Mouse (Mus musculus): ENCODE measurements at regions not wholly inside any gene's neighbourhood (a gene's known extent, or its start where the extent isn't known, plus 50 kb on each side); places are given as distances from the start of the nearest gene placed in this dataset.

DNA sequence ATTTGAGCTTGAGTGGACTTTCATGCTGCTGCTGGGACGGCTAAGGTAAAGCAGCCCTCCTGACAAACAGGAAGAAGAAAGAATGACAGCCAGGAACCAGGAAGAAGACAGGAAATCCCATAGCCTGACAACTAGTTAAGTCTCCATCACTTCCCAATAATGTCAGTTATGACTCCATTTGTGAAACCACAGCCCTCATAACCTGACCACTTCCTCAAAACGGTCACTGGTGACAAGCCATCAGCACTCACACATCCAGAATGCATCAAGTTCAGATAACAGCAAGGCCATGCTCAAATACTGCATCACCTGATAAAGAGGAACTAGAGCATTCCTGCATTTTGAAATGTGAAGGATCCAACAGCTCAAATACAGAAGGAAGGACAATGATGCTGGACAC is 288.3 kb downstream of the Zfp706 start:
- DNase-seq (ENCODE audit: low spot score in 2 of 2), result no peak

DNA sequence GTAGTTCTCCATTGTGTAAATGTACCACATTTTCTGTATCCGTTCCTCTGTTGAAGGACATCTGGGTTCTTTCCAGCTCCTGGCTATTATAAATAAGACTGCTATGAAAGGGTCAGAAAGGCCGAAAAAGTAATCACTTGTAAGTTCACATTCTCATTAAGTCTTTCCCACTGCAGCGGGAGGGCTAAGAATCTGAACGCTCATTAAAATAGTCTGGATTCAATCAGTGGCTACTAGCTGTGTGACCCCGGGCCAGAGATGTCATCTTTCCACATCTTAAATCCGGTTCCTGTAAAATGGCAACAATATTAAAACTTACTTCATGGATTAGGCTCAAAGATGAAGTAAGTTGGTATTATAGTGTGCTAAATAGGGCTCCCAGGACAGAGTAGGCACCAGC is 289.7 kb downstream of the Zfp706 start:
- no peak for DNase-seq (ENCODE audit: low spot score in 2 of 2)

DNA sequence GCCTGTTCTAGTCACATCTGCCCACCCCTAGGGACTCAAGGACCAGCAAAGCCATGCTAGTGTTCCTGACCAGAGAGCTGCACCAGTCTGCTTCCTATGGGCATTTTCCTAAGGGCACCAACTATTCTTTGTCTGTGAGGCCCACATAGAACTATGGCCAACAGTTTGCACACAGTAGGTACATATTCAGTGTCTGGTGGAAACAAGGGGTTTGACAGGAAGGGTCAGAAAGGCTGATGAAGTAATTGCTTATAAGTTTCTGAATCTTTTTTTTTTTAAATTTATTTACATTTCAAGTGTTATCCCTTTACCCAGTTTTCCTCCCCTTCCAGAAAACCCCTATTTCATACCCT is 290.9 kb downstream of the Zfp706 start:
- DNase-seq (ENCODE audit: low spot score in 2 of 2), result no peak

DNA sequence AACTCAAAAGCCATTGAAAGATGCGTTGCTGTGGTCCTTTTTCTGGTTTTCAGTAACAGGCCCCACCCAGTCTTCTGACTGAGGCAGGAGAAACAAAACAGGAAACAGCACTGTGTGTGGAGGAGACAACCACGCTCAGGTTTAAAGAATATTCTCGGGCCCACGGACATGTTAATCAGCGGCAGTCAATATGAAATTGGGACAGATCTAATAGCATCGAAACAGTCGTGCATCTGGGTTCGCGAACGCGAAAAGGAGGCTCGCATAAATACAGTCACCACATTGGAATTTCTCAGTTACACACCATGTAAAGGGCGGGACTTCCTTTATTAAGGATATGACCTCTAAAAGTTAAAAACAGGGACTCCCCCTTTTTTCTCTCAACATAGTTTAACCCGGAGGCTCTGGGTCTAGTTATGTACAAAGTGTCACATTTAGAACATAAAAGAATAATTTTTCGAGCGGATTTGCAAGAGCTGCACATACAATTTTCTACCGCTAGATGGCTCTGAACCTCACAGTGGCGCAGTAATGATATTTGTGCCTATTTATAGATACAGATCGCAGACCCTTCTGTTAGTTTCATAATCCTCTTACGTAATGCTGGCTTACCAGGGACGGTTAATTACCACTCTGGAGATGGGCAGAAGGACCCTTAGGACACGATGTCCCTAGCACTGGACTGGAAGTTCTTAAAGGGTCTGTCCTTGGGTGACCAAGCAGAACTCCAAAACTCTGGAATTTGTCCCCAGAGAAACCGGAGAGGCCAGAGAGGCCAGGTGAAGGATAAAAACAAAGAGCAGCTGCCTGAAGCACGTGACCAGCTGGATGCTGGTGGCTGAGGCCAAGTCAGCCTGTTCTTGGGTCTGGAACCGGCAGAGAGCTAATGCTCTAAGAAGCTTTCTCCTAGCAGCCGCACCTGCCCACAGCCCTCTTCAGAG is 291.6 kb downstream of the Zfp706 start:
- peak; percentile 43 to 71 for DNase-seq (ENCODE audit: low spot score in 2 of 2)

DNA sequence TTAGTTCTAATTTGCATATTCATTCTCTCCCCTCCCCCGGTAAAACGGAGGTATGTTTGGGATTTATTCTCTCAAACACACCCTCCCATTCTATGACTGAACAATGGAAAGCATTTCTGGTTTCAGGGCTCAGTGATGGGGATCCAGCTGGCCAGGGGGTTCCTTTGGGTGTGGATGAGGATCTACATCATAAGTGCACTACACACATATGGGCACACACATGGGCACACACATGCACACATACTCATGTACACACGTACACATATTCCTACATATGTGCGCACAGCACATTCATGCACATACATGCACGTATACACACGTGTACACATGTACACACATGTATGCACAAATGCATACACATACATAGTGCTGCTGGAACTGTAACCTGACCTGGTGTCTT is 292.4 kb downstream of the Zfp706 start:
- no peak for DNase-seq (ENCODE audit: low spot score in 2 of 2)

DNA sequence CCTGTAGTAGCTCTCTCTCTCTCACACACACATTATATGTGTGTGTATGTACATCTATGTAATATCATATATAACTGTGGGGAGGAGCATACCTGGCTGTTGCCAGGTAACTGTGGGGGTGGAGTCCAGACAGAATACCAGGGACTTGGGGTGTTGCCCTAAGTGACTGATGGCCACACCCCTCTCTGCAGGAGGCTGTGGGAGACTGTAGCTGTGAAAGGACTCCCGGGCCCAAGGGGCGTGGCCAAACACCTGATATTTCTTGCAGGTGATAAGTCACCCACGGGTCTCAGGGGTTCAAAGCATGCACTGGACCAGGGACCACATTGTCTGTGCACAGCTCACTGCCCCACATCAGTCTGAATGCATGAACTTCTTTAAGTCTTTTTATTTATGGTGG is 297.8 kb downstream of the Zfp706 start:
- no peak for DNase-seq (ENCODE audit: low spot score in 2 of 2)

DNA sequence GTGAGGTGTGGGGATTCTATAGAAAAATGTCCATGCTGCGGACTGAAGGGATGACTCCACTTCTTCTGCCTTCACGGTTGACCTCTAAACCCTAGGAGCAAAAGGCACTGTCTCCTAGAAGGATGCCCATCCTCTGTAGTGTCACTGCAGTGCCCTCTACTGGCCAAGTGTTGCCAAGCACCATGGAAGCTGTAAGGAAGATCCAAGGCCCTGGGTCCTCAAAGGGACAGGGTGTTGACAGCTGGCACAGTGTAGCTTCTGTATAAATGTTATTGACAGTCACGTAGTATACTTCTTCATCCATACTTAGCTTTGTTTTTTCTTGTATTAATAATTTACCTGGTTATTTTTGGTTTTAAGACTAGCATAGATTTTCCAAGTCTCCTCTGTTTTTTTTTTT is 299.1 kb downstream of the Zfp706 start:
- DNase-seq (ENCODE audit: low spot score in 2 of 2), result peak; percentile 77 to 91

DNA sequence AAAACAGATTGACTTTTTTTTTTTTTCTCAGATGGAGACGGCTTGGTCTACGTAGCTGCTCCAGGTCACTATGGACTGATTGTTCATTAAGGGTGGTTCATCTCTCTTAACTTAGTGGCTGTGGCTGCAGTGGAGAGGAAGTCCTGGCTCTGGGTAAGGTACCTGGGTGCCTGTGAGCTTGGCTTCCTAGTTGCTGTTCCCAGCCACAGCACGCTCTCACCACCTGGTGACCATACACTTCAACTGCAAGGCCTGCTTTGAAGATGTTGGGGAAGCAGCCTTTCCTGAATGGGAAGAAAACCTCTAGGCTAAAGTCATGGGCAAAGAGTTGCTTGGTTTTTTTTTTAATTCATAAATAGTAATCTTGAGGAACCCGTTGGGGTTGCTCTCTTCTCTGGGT is 301.6 kb downstream of the Zfp706 start:
- peak; percentile 54 to 64 for DNase-seq (ENCODE audit: low spot score in 2 of 2)

DNA sequence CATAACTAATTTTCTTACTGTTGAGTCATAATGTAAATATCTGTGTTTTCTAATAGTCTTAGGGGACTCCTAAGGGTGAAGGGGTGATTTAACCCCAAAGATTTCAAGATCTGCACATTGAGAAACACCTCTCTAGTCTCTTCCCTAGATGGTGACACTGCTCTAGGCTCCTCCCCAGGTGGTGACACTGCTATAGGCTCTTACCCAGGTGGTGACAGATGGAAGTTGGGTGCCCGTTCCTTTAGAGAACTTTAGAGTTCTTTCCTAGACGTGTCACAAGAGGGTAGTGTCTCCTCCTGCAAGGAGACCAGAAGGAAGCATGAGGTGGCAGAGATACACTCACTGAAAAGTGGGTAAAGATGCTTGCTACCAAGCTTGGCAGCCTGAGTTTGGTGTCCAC is 302.2 kb downstream of the Zfp706 start:
- no peak for DNase-seq (ENCODE audit: low spot score in 2 of 2)

DNA sequence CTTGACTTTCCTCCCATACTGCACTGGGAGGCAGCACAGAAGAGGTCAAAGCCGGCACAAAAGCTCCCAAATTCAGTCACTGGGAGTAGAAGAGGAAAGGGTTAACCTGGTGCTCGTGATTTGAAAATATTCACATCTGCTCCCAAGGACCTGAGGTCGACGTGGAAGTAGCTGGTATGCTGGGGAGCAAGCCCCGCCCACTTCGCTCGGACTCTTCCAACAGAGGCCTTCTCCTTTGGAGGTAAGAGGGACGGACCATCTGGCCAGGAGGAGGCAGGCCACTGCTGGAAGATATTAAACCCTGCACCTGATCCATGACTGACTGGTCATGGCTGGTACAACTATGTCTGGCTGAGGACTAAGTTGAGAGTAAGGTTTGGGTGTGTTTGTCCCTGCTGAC is 305.7 kb downstream of the Zfp706 start:
- DNase-seq (ENCODE audit: low spot score in 2 of 2), result no peak

DNA sequence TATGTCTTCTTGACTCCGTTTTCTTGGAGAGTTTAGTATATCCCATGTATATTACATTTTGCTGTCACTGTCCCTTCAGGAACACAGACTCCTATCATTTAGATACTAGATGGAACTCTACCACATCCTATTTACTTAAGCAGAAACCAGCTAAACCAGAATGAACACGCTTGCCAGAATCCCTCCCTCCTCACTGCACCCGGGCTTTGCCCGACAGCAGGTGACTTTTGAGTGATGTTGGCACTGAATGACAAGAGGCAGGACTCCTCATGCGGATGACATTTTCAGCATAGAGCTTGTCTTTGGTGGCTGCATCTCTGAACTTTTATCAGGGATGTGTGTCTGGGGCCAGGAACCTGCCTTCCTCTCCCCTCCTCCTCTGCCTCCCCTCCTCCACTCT is 307.4 kb downstream of the Zfp706 start:
- DNase-seq (ENCODE audit: low spot score in 2 of 2), result no peak

DNA sequence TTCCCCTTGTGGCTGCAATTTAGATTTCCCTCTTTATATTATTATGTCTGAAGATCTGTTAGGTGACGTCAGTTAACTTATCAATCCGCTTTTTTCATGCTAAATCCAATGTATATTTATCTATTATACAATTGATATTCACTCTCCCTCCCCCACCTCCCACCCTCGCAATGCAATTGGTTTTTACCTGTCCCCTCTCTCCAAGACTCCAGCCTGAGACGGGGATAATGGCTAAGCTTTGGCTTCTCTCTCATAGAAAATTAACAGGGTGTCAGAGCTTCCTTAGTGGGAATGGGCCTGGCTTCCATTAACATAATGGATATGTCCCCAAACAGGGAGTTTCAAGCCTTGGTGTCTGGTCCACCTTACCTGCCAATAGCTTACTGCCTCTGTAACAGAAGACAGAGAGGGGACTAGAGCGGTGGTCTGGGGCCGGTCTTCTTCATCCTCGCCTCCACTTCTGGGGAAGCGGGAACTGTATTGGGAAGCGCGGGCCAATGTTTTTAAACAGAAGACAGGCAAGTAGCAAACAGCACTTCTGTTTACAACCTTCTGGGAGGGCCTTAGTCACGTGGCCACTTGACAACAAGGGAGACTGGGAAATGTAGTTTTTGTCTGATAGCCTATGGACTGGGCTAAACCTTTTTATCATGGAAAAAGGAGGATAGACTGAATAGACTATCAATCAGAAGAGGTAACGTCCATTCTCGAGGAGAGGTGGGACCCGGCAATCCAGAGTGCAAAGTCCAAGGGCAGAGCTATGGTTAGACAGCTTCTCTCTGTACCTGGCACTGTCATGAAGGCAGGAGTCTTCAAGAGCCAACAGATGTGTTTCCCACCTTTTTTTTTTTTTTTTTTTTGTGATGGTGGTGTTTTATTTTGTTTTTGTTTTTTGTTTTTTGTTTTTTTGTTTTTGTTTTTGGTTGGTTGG is 312.1 kb downstream of the Zfp706 start:
- no peak for DNase-seq (ENCODE audit: low spot score in 2 of 2)

DNA sequence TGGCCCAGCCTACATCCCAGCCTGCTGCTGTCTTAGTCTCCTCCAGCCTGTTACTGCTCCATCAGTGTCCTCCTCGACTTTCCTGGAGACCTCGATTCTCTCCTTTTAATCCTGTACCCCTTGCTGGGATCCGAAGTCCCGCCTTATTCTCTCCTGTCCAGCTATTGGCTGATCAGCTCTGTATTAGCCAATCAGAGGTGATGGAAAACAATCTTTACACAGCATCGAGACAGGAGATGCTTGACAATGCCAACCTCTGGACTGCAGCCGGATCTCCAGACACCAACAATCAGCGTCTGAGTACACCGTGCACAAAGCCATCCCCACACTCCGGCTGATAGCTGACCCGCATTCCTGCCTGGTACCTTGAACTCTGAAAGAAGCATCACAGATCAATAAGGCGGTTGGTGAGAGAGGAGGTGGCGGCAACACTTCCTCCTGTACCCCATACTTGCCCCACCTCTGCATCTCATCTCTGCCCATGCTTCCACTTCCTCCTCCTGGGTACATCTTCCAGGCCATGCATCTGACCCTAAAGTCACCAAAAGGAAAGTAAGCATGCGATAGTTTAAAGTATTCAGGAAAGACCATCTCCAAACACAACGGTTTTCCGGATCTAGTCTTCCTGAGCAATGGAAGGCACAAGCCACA is 316.4 kb downstream of the Zfp706 start:
- no peak for DNase-seq (ENCODE audit: low spot score in 2 of 2)

DNA sequence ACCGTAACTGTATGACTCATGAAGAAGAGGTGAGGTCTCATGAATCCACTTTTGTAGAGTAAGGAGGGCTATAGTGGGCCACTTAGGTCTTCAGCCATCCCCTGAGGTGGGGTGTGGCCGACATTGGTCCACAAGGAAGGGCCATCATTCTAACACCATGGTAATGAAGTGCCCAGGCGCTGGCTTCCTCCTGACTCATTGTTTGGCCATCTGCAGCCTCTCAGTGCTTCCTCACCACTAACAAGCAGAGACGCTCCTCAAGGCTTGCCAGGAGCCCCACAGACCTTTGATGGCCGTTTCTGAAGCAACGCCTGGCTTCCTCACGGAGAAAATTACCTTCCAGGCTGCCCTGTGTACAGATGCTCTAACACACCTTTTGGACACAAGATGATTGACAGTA is 317.7 kb downstream of the Zfp706 start:
- no peak for DNase-seq (ENCODE audit: low spot score in 2 of 2)

DNA sequence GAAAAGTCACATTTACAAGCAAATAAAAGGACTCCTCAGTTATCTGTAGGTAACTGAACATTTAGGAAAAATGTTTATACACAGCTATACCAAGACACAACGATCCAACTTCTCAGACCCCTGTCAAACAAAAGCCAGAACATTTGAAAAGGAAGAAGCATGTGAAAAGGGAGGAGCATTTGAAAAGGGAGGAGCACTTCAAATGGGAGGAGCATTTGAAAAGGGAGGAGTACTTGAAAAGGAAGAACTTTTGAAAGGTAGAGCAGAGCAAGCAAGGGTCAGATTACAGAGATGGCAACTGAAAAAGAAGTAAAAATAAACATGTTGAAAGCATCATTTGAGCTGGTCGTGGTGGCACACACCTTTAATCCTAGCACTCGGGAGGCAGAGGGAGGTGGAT is 318.3 kb downstream of the Zfp706 start:
- DNase-seq (ENCODE audit: low spot score in 2 of 2), result no peak

DNA sequence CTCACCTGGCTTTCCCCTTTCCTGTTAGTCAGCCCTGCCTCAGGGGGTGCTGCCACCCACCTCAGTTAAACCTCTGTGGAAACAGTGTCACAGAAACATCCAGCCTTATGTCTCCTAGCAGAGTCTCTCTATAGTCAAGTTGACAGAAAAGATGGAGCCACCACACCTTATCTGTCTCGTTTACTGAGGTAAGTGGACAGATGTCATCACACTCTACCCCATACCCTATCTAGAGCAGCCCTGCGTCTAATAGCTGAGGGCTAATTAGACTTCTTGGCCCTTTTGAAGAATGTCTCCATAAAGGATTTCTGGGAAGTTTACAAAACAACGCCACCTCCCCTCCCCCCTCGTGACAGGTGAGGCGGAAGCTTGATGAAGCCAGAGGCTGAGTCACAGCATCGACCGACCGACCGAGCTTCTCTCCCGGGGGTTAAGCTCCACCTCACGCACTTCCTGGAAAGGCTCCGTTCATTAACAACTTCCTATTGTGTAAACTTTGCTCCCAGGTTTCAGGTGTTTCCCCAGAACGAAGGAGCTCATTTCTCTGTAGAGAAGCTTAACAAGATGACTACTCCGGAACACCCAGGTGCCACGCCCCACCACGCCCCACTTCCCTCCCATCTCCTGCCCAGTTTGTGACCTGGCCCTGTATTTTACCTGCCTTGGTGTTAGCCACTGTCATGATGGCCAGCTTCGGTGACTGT is 319.4 kb downstream of the Zfp706 start:
- DNase-seq (ENCODE audit: low spot score in 2 of 2), result no peak

DNA sequence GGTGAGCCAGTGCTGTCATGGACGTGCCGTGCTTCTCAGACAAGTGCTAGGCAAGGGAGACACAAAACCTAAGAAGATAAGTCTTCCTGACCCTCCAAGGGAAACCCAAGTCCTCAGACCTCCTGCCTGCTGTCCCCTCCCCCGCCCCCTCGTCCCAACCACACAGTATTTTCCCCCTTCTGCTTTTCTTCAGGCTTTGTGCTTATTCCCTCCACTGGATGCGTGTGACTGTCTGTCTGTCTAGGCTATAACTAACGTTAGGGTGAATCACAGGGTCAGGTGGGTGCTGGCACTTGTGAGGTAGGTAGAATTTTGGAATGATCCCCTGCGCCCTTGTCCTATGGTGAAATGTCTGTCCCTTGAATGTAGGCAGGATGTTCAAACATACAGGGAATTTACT is 322.9 kb downstream of the Zfp706 start:
- DNase-seq (ENCODE audit: low spot score in 2 of 2), result no peak

DNA sequence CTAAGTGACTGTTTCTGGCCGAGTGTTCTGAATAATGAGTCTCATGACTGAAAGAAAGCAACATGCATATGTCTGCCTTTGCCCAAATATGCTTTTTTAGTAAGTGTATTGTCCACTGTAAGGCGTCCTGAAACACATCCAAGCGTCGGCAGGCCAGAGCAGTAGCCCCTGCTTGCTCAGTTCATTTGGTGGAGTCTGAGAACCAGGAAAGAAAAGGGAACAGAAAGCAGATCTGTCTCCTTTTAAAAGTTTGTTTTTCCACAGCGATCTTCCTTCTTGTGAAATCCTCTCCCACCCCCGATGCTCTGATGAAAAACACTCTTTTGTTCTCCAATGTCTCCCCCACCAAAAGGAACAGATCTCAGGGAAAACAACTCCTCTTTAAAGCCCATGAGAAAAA is 324.7 kb downstream of the Zfp706 start:
- no peak for DNase-seq (ENCODE audit: low spot score in 2 of 2)

DNA sequence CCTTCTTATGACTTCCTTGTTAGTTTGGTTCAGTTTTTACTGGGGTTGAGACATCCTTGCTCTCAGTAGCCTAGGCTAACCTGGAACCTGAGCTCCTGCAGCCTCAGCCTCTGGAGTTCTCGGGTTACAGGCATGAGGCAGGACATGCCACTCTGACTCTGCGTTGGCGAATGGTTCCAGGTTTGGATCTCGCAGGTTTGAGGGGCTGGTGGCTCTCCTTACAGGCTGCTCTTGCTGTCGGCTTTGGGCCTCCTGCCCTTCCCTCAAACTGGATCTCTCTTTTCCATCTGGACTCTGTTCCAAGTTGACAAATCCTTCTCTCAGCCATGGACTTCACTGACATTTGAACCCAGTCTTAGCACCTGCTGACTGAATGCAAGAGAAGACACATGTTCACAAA is 325.4 kb downstream of the Zfp706 start:
- no peak for DNase-seq (ENCODE audit: low spot score in 2 of 2)

DNA sequence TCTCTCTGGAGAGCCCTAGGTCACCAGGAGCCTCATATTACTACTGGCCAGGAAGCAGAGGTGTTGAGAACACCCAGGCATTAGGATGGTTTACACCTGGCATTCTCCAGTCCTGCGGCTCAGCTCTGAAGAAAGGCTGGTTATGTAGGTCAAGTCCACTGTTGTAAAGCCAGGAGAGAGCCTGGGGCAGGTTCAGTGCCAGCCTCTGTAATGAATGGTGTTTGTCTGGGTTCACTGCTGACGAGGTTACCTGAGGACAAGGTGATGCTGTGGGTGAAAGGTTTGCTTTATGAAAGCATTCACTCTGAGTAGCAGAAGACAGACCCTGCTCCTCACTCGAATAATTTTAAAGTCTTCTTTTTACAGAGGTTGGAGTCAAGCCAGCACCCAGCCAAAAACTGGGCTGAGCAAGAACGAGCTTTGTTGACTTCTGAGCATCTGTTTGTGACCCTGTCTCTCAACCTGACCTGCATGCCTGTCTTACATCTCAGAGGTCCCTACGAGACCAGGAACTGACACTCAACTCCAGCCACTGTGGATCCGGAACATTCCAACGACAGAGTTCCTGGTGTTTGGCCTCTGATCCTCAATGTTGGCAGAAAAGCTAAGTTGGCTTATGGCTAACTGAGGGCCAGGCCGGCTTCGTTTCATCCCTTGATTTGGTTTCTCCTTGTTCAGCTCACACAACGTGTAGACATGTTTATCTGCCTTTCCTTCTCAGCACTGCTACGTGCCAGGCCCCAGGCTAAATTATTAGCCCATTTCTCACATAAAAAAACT is 327.0 kb downstream of the Zfp706 start:
- DNase-seq (ENCODE audit: low spot score in 2 of 2), result no peak

DNA sequence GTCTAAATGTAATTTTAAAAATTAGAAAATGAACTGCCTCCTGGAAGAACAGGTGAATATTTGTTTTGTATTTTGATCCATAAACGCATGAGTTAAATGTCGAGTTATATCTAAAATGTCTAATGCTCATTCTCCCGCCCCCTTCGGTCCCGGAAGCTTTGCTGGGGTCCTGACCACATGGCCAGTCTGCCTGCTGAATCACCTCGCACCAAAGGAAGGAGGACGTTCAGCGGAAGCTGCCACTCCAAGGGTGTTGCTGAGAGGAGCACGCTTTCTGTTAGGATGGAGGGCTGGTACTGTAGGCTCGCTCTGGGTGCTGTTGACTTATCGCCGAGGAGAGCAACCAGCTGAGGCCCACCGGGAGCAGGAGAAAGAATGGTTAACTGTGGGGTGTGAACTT is 328.0 kb downstream of the Zfp706 start:
- peak in 1 of 2 experiments; percentile 6 for DNase-seq (ENCODE audit: low spot score in 2 of 2)
